Mouse (Mus musculus) mouse trophoblast stem cell (cell line): ENCODE measurements at regions not wholly inside any gene's neighbourhood (a gene's known extent, or its start where the extent isn't known, plus 50 kb on each side); places are given as distances from the start of the nearest gene placed in this dataset.

Experiments used
- in situ Hi-C, 2 experiments: fragments of 300-500 bp; cut with MseI, MboI; formaldehyde crosslinking; loops; 2 replicates in 1 of 2; 3 replicates in 1 of 2; pipeline ENCODE4 v1.15.1; 2025

- in situ Hi-C loops = no loop called here
Observed at GRCm38 (mm10) chr16:74984207-74984606, 572.6 kb upstream of the Robo2 start.

GRCm38 (mm10) chr16:74966099-74966498 lies 554.5 kb upstream of the Robo2 start:
- in situ Hi-C loops = no loop called here

- in situ Hi-C loops = no loop called here
Observed at GRCm38 (mm10) chr16:74929739-74930138, 518.1 kb upstream of the Robo2 start.

- in situ Hi-C loops = no loop called here
Observed at GRCm38 (mm10) chr16:74900835-74901234, 489.2 kb upstream of the Robo2 start.

- in situ Hi-C loops = no loop called here
Observed at GRCm38 (mm10) chr16:74887724-74888123, 476.1 kb upstream of the Robo2 start.

GRCm38 (mm10) chr16:74878603-74879002 lies 467.0 kb upstream of the Robo2 start:
- in situ Hi-C loops = no loop called here

- in situ Hi-C loops = no loop called here
Observed at GRCm38 (mm10) chr16:74873756-74874155, 462.1 kb upstream of the Robo2 start.

- in situ Hi-C loops = no loop called here
Observed at GRCm38 (mm10) chr16:74857752-74858151, 446.1 kb upstream of the Robo2 start.

GRCm38 (mm10) chr16:74840006-74840405 lies 428.4 kb upstream of the Robo2 start:
- in situ Hi-C loops = no loop called here

GRCm38 (mm10) chr16:74814386-74814785 lies 402.8 kb upstream of the Robo2 start:
- in situ Hi-C loops = no loop called here

GRCm38 (mm10) chr16:74809154-74809825 lies 397.7 kb upstream of the Robo2 start:
- in situ Hi-C loops = no loop called here

GRCm38 (mm10) chr16:74806775-74807174 lies 395.1 kb upstream of the Robo2 start:
- in situ Hi-C loops = no loop called here

GRCm38 (mm10) chr16:74801296-74801695 lies 389.7 kb upstream of the Robo2 start:
- in situ Hi-C loops = no loop called here

- in situ Hi-C loops = no loop called here
Observed at GRCm38 (mm10) chr16:74796303-74796653, 384.7 kb upstream of the Robo2 start.

GRCm38 (mm10) chr16:74795360-74796302 lies 384.0 kb upstream of the Robo2 start:
- in situ Hi-C loops = no loop called here

- in situ Hi-C loops = no loop called here
Observed at GRCm38 (mm10) chr16:74785365-74786119, 373.9 kb upstream of the Robo2 start.

GRCm38 (mm10) chr16:74780388-74780787 lies 368.8 kb upstream of the Robo2 start:
- in situ Hi-C loops = no loop called here

GRCm38 (mm10) chr16:74768264-74768663 lies 356.6 kb upstream of the Robo2 start:
- in situ Hi-C loops = no loop called here

- in situ Hi-C loops = no loop called here
Observed at GRCm38 (mm10) chr16:74756720-74757345, 345.2 kb upstream of the Robo2 start.

- in situ Hi-C loops = no loop called here
Observed at GRCm38 (mm10) chr16:74750900-74751299, 339.3 kb upstream of the Robo2 start.

GRCm38 (mm10) chr16:74749006-74749405 lies 337.4 kb upstream of the Robo2 start:
- in situ Hi-C loops = no loop called here

- in situ Hi-C loops = no loop called here
Observed at GRCm38 (mm10) chr16:74743512-74743911, 331.9 kb upstream of the Robo2 start.
